Mouse (Mus musculus) layer of hippocampus, adult 18-20 months (tissue): ENCODE data around the gene Smim14. TPM values are rescaled to one million over a fixed set of nuclear protein-coding genes. Genes with fewer than 3 reads are reported as not detected.
"Not testable (repeated sequence)": the region's sequence is repeated elsewhere in the genome, so short reads cannot be mapped to it uniquely, and the experiment has no call there.

Experiments
- DNase-seq, 2 experiments: peaks; one replicate each; pipeline ENCODE4 v3.0.0; 2022; ENCODE audit warnings: low spot score in 2 of 2
- total RNA-seq, 2 experiments: library from RNA; stranded (reverse); gene quantifications; 2 replicates each; pipeline ENCODE4 v1.2.3; 2021

The Smim14 gene
- total RNA-seq, 2 experiments from 2014 or later = 160 to 166 TPM

- no peak for DNase-seq
Observed at GRCm38 (mm10) chr5:65524831-65525230, 12.2 kb downstream of the Smim14 start.

- no peak for DNase-seq
Observed at GRCm38 (mm10) chr5:65521803-65522202, 15.2 kb downstream of the Smim14 start.

GRCm38 (mm10) chr5:65514635-65515278 lies 22.2 kb downstream of the Smim14 start:
- DNase-seq = no peak

DNA sequence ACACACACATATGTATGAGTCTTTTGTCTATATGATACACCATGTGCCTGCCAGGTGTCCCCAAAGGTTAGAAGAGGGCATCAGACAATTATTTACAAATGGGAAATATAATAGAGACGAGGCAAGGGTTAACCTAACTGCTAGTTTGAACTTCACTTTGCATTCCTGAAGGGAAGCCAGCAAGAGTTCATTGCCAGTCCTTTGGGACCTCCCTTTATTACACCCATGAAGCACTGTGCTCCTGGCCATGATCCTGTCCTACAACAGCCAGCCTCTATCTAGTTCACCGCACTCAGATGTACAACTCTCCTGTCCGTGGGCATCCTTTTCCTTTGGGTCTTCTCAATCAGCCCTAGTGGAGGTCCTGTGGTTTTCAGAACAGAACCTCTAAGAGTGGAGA lies 23.5 kb downstream of the Smim14 start:
- no peak for DNase-seq

- peak in 1 of 2 experiments; percentile 20 for DNase-seq
Observed at GRCm38 (mm10) chr5:65508395-65508794, 28.6 kb downstream of the Smim14 start.

GRCm38 (mm10) chr5:65505786-65506185 lies 31.2 kb downstream of the Smim14 start:
- peak in 1 of 2 experiments; percentile 17 for DNase-seq

DNA sequence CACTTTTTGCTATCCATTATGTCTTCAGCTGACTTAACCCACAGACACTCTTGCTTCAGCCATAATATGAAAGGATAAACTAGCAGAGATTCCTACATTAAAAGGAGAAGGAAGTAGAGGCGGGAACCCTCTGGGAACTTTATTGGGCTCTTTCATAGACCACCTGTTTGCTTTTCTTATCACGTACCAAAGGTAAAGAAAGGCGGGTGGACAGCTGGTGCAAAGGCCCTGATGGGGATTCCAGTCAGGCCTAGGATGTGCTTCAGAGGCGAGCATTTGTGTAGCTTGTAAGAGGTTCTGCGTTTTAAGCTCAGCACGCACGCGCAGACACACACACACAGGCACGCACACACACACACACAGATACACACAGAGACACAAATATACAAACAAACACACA lies 35.6 kb downstream of the Smim14 start:
- no peak for DNase-seq

DNA sequence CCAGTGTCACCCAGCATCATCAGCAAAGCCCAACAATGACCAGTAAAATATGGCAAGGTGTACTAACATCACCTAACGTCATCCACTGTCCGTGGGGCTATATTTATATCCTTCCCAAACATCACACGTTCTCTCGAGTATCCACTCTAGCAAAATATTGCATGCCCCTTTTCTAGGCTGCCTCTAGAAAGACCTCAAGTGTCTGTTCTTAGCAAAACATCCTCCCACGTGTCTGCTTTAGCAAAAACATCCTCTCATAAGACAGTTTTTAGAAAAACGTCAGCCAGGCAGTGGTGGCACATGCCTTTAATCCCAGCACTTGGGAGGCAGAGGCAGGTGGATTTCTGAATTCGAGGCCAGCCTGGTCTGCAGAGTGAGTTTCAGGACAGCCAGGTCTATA lies 36.8 kb downstream of the Smim14 start:
- DNase-seq = no peak

- peak; percentile 96 to 97 for DNase-seq
Observed at GRCm38 (mm10) chr5:65492716-65493531, 44.1 kb downstream of the Smim14 start, which contains the start of gene Gm43552. Gene Gm43552, minus strand, starts transcription at chr5:65492833.

DNA sequence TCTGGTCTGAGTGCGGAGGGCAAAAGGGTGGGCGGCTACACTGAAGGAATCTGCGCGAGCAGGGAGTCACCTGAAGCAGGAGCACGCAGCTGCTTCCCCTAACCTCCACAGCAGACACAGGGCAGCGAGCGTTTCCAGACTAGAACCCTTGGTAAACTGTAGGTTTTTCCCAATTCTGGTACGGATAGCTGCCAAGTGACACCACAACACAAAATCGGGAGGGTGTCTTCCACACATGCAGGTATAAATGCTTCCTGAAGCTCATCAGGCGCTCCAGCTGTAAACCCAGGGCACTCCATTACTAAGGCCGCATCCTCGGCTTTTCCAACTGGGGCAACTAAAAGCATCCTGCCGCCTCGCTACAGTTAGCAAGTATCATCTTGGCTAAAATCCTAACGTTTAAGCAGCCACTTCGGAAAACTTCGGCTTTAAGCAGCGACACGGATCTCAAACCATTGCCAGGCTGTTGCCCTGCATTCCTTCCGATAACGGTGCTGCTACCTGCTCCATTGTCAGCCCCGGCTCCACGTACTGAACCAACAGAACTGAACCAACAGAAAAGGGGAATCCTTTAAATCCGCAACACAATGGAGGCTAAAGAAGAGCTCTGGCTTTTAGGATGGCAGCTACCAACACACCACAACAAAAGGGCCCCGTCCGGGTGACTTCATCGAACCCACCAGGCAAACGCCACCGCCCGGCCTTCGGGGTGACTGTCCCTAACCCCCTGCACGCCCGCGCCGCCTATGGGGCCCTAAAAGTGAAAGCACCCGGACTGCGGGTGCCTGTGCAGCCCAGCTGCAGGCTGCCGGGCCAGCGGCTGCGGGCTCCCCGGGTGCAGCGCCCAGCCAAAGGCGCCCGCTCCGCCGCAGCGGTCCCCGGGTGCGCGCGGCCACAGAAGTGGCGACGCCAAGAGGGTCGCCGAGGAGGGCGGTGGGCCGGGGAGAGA lies 44.9 kb downstream of the Smim14 start:
- DNase-seq = peak; percentile 45 to 70

DNA sequence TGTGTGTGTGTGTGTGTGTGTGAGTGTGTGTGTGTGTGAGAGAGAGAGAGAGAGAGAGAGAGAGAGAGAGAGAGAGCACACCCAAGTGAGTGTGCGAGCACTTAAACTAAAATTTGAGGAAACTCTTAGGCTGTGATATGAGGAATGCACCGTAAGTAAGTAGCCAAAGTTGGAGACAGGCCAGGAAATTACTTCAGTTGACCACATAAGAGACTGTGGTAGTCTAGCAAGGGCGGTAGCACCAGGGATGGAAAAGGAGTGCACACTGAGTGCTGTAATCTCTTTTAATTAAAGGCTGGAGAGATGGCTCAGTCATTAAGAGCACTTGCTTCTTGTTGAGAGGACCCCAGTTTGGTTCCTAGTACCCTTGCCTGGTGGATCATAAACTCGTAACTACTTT lies 47.2 kb downstream of the Smim14 start:
- DNase-seq = no peak

GRCm38 (mm10) chr5:65488725-65489124 lies 48.3 kb downstream of the Smim14 start:
- no peak for DNase-seq

- DNase-seq = no peak
Observed at GRCm38 (mm10) chr5:65487381-65487780, 49.6 kb downstream of the Smim14 start.

DNA sequence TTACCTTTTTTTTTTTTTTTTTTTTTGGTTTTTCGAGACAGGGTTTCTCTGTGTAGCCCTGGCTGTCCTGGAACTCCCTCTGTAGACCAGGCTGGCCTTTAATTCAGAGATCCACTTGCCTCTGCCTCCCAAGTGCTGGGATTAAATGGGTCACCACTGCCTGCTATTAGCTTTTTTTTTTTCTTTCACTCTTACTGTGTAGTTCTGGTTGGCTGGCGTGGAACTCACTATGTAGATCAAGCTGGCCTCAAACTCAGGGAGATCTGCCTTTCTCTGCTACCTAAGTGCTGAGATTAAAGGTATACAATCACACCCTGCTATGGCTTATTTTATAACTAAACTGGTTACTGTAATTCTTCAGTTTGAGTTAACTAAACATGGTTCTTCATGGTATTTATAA lies 50.5 kb downstream of the Smim14 start:
- no peak for DNase-seq

DNA sequence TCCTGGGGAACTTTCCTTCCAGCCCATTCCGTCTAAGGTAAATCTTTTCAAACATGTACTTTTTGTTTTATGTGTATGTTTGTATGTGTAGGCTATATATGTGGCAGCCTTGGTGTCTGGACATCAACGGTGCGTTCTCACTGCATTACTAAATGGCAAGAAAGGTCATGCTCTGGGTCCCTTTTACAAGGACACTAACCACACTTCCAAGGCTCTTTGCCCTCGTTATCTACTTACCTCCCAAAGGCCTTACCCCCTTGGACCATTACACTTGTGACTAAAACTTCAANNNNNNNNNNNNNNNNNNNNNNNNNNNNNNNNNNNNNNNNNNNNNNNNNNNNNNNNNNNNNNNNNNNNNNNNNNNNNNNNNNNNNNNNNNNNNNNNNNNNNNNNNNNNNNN lies 54.0 kb downstream of the Smim14 start:
- no peak for DNase-seq

- DNase-seq = no peak
Observed at GRCm38 (mm10) chr5:65480511-65480910, 56.5 kb downstream of the Smim14 start.

DNA sequence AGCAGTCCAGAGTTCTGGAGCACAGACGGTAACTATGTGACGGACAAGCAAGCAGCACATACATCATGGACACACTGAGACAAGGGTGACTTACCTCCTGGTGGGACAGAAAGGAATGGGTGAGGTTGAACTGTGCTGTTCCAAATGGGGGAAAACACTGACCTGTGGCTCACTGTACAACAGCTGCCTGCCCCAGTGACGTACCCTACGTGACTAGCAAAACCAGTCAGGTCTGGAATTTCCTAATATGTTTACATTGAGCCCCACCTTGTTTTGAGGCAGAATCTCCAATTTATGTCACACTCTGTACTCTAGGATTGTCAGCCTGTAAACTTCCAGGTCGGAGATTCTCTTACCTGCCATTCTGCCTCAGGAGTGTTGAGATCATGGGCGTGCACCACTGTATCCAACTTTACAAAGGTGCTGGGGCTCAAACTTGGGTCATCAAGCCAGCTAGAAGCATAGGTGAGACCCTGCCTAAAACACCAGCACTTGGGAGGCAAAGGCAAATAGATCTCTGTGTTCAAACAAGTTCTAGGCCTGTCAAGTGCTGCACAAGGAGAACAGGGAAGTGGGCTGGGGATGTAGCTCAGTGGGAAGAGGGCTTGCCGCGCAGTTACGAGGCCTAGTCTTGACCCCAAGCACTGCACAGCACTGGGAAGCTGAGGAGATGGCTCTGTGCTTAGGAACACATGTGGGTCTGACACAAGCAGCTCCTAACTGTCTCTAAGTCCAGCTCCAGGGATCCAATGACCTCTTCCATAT lies 57.1 kb downstream of the Smim14 start:
- no peak for DNase-seq

DNA sequence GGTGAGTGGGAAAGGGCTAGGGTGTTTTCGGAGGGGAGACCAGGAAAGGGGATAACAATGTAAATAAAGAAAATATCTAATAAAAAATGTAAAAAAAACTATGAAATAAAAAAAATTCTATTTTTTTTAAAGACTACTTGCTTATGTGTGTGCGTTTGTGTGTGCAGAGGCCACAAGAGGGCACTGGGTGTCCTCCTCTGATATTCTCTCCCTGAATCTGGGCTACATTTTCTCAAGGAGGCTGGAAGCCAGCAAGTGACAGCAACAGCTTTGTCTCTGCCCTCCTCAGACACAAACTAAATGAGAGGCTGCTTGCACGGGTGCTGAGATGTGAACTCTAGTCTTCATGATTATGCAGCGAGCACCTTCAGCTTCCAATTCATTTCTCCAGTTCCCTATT lies 58.8 kb downstream of the Smim14 start:
- DNase-seq = no peak

- DNase-seq = not testable (repeated sequence)
Observed at GRCm38 (mm10) chr5:65476739-65477138, 60.2 kb downstream of the Smim14 start.

DNA sequence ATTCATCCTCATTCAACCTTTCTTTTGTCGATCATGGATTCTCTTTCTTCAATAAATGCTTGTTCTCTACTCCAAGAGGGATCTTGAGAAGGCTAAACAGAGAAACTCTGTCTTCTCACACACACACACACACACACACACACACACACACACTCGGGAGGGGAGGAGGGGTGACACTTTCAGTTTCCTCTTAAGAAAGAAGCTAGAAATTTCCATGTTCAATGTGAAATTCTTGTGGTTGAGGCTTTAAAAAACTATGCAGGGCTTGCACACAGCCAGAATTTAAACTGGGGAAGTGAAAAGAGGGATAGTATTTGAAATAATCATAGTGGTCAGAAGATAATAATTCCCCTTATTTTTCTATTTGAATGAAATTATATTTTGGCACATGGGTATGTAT lies 61.2 kb downstream of the Smim14 start:
- DNase-seq = no peak

DNA sequence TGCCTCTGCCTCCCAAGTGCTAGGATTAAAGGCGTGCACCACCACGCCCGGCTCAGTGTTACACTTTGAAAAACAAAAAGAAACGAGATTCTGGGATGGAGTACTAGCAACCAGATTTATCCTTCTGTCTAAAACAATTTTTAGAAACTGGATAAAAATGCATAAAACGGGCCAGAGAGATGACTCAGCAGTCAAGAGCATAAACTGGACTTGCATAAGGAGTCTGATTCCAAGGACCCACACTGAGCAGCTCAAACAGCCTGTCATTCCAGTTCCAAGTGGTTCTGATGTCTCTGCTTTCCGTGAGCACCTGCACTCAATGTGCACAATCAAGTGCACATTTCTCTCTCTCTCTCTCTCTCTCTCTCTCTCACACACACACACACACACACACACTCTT lies 67.2 kb downstream of the Smim14 start:
- DNase-seq = peak; percentile 36 to 59
